ENCODE assay signal across 9 mouse cellular contexts in genomic region chr11:97819102-97819501, GRCm38 (mm10). TPM values are rescaled to one million over a fixed set of nuclear protein-coding genes. Genes with fewer than 3 reads are reported as not detected.
A peak's percentile ranks its signal among the peaks of the same experiment; 100 is the strongest.
DNase-seq lines count a peak whose midpoint lies in the region; ATAC-seq and TF ChIP-seq lines count a peak whose summit lies in the region.
"Had no signal": no experiment of that assay in that cellular context is flagged by ENCODE, and none has a peak within 500 bp of the region (broad histone marks: within the 10 kb centered on the region; RNA-seq: fewer than 3 reads in every experiment).

No protein-coding gene starts in this region.

- DNase-seq in hindbrain, embryonic 14.5 days (ENCODE audit: low spot score): no peak
- no peak for DNase-seq in midbrain, postnatal 0 days (ENCODE audit: low spot score)
- DNase-seq in right cerebral cortex, adult 2 months (ENCODE audit: low spot score in 2 of 2): no peak
- no peak for DNase-seq in spleen, postnatal 14 days (ENCODE audit: low spot score in 2 of 2)

- 61% methylated on average over 4 of the region's 4 CpGs for WGBS in intestine, embryonic 16.5 days
- WGBS in intestine, embryonic 15.5 days: 54% methylated on average over 4 of the region's 4 CpGs
- 58% methylated on average over 4 of the region's 4 CpGs for WGBS in embryonic facial prominence, embryonic 12.5 days
- 65% methylated on average over 4 of the region's 4 CpGs for WGBS in hindbrain, embryonic 14.5 days
- 50% methylated on average over 4 of the region's 4 CpGs for WGBS in midbrain, postnatal 0 days

- H3K27ac ChIP-seq in intestine, embryonic 16.5 days (ENCODE audit: low read length): peak overlapping the region; percentile 68; the same call in 1 of the 2 replicates
- H3K27ac ChIP-seq in intestine, embryonic 15.5 days: no peak overlapping the region
- peak overlapping the region; percentile 74 for H3K27ac ChIP-seq in embryonic facial prominence, embryonic 12.5 days
- peak overlapping the region; percentile 79; the same call in 1 of the 2 replicates for H3K27ac ChIP-seq in hindbrain, embryonic 14.5 days
- peak overlapping the region; percentile 47; the same call in 1 of the 2 replicates for H3K27ac ChIP-seq in midbrain, postnatal 0 days (ENCODE audit: low read depth, low read length)

- H3K9me3 ChIP-seq in intestine, embryonic 16.5 days (ENCODE audit: control insufficient read depth, low read length): no peaks in the 10 kb centered on the region
- no peaks in the 10 kb centered on the region for H3K9me3 ChIP-seq in intestine, embryonic 15.5 days
- H3K9me3 ChIP-seq in embryonic facial prominence, embryonic 12.5 days: no peaks in the 10 kb centered on the region
- H3K9me3 ChIP-seq in hindbrain, embryonic 14.5 days (ENCODE audit: control insufficient read depth, low read length): no peaks in the 10 kb centered on the region
- H3K9me3 ChIP-seq in midbrain, postnatal 0 days (ENCODE audit: low read length): no peaks in the 10 kb centered on the region

- ATAC-seq in intestine, embryonic 16.5 days: no peak
- no peak for ATAC-seq in intestine, embryonic 15.5 days
- no peak for ATAC-seq in embryonic facial prominence, embryonic 12.5 days (ENCODE audit: insufficient number of reproducible peaks, insufficient read depth, low FRiP score, low TSS enrichment)
- ATAC-seq in hindbrain, embryonic 14.5 days (ENCODE audit: low FRiP score): no peak
- no peak for ATAC-seq in midbrain, postnatal 0 days (ENCODE audit: low FRiP score)
- ATAC-seq in CD4-positive, CD25-positive, alpha-beta regulatory T cell, adult 4 months: no peak

- peaks cover 61% of the 10 kb centered on the region for H3K4me1 ChIP-seq in intestine, embryonic 16.5 days (ENCODE audit: control insufficient read depth, insufficient read depth, low read length)
- peaks cover 61% of the 10 kb centered on the region for H3K4me1 ChIP-seq in intestine, embryonic 15.5 days (replicated peaks)
- peaks cover 48% of the 10 kb centered on the region for H3K4me1 ChIP-seq in embryonic facial prominence, embryonic 12.5 days
- peaks cover 24% of the 10 kb centered on the region; the same call in 1 of the 2 replicates for H3K4me1 ChIP-seq in hindbrain, embryonic 14.5 days (replicated peaks; ENCODE audit: control insufficient read depth, insufficient read depth, low read length)
- H3K4me1 ChIP-seq in midbrain, postnatal 0 days (ENCODE audit: insufficient read depth, low read length): no peaks in the 10 kb centered on the region

- no peak overlapping the region for H3K9ac ChIP-seq in intestine, embryonic 16.5 days (ENCODE audit: low read depth, low read length)
- H3K9ac ChIP-seq in intestine, embryonic 15.5 days: no peak overlapping the region
- H3K9ac ChIP-seq in embryonic facial prominence, embryonic 12.5 days: no peak overlapping the region
- 0 out of 2 replicates have a peak overlapping the region, but pooled peaks have one; percentile 31 for H3K9ac ChIP-seq in hindbrain, embryonic 14.5 days
- no peak overlapping the region for H3K9ac ChIP-seq in midbrain, postnatal 0 days (replicated peaks; ENCODE audit: low read length, poor library complexity, severe bottlenecking)

- peaks cover 6% of the 10 kb centered on the region for H3K36me3 ChIP-seq in intestine, embryonic 16.5 days (ENCODE audit: control insufficient read depth, insufficient read depth, low read length)
- H3K36me3 ChIP-seq in intestine, embryonic 15.5 days: peaks cover 26% of the 10 kb centered on the region; the same call in 1 of the 2 replicates
- peaks cover 63% of the 10 kb centered on the region for H3K36me3 ChIP-seq in embryonic facial prominence, embryonic 12.5 days
- peaks cover 86% of the 10 kb centered on the region for H3K36me3 ChIP-seq in hindbrain, embryonic 14.5 days (replicated peaks; ENCODE audit: control insufficient read depth, insufficient read depth)
- peaks cover 59% of the 10 kb centered on the region for H3K36me3 ChIP-seq in midbrain, postnatal 0 days (ENCODE audit: insufficient read depth, low read length)

- TF ChIP-seq CTCF in midbrain, postnatal 0 days (IDR thresholded peaks at IDR 0.05): no peak

- H3K27me3 ChIP-seq in intestine, embryonic 16.5 days (replicated peaks; ENCODE audit: control insufficient read depth, insufficient read depth, low read length): no peaks in the 10 kb centered on the region
- H3K27me3 ChIP-seq in intestine, embryonic 15.5 days (replicated peaks): no peaks in the 10 kb centered on the region
- no peaks in the 10 kb centered on the region for H3K27me3 ChIP-seq in embryonic facial prominence, embryonic 12.5 days
- no peaks in the 10 kb centered on the region for H3K27me3 ChIP-seq in hindbrain, embryonic 14.5 days (ENCODE audit: control insufficient read depth, insufficient read depth, low read length)
- no peaks in the 10 kb centered on the region for H3K27me3 ChIP-seq in midbrain, postnatal 0 days (ENCODE audit: insufficient read depth, low read length)

- H3K4me3 ChIP-seq in intestine, embryonic 16.5 days (ENCODE audit: low read length): no peak overlapping the region
- H3K4me3 ChIP-seq in intestine, embryonic 15.5 days (replicated peaks): no peak overlapping the region
- H3K4me3 ChIP-seq in embryonic facial prominence, embryonic 12.5 days: no peak overlapping the region
- no peak overlapping the region for H3K4me3 ChIP-seq in hindbrain, embryonic 14.5 days (replicated peaks; ENCODE audit: low read length)
- H3K4me3 ChIP-seq in midbrain, postnatal 0 days (ENCODE audit: low read depth, low read length): no peak overlapping the region
- H3K4me3 ChIP-seq: erythroblast, embryonic 14.5 days had no signal

- no peak overlapping the region for H3K4me2 ChIP-seq in intestine, embryonic 16.5 days (ENCODE audit: low read depth, low read length)
- H3K4me2 ChIP-seq in intestine, embryonic 15.5 days (replicated peaks): no peak overlapping the region
- no peak overlapping the region for H3K4me2 ChIP-seq in embryonic facial prominence, embryonic 12.5 days (replicated peaks)
- H3K4me2 ChIP-seq in hindbrain, embryonic 14.5 days (replicated peaks): no peak overlapping the region
- H3K4me2 ChIP-seq in midbrain, postnatal 0 days (ENCODE audit: low read depth, low read length, poor library complexity, severe bottlenecking): no peak overlapping the region

RNA-seq across cellular contexts. Expression of gene Lasp1, which starts 20.3 kb away (rescaled TPM):
- 141 and 148 TPM in 2 replicates for polyA plus RNA-seq in intestine, embryonic 16.5 days (2015; fragmentation: Nextera tagmentation; extraction: Ambion mirVana)
- polyA plus RNA-seq in intestine, embryonic 15.5 days (2015; fragmentation: Nextera tagmentation; extraction: Ambion mirVana): 123 and 126 TPM in 2 replicates
- polyA plus RNA-seq in embryonic facial prominence, embryonic 12.5 days (2016; fragmentation: Nextera tagmentation; extraction: Ambion mirVana): 117 and 125 TPM in 2 replicates
- 110 and 126 TPM in 2 replicates for polyA plus RNA-seq in hindbrain, embryonic 14.5 days (2014; fragmentation: Nextera tagmentation; extraction: Ambion mirVana)
- total RNA-seq in midbrain, postnatal 0 days (2014; rRNA removed): 206 and 216 TPM in 2 replicates
- 174 and 179 TPM in 2 replicates for polyA plus RNA-seq in midbrain, postnatal 0 days (2015; fragmentation: Nextera tagmentation; extraction: Ambion mirVana)
- 10 to 100 TPM; 46.4 to 49.9 TPM for polyA plus RNA-seq in CD4-positive, CD25-positive, alpha-beta regulatory T cell, adult 4 months (2017; shearing (Covaris generic))

RNA-seq across cellular contexts. Expression of gene B230217C12Rik, which starts 21.5 kb away (rescaled TPM):
- polyA plus RNA-seq in intestine, embryonic 16.5 days (2015; fragmentation: Nextera tagmentation; extraction: Ambion mirVana): 4.1 TPM in 2 replicates
- 5.2 and 5.3 TPM in 2 replicates for polyA plus RNA-seq in intestine, embryonic 15.5 days (2015; fragmentation: Nextera tagmentation; extraction: Ambion mirVana)
- polyA plus RNA-seq in embryonic facial prominence, embryonic 12.5 days (2016; fragmentation: Nextera tagmentation; extraction: Ambion mirVana): 11.3 and 12.4 TPM in 2 replicates
- 38.2 and 38.8 TPM in 2 replicates for polyA plus RNA-seq in hindbrain, embryonic 14.5 days (2014; fragmentation: Nextera tagmentation; extraction: Ambion mirVana)
- total RNA-seq in midbrain, postnatal 0 days (2014; rRNA removed): 37.7 and 43.6 TPM in 2 replicates
- 38.2 and 41.8 TPM in 2 replicates for polyA plus RNA-seq in midbrain, postnatal 0 days (2015; fragmentation: Nextera tagmentation; extraction: Ambion mirVana)
- 1 to 10 TPM; 1.4 TPM for polyA plus RNA-seq in CD4-positive, CD25-positive, alpha-beta regulatory T cell, adult 4 months (2017; shearing (Covaris generic))
- polyA plus RNA-seq: erythroblast, embryonic 14.5 days had no signal

RNA-seq across cellular contexts. Expression of gene Rpl23, which starts 36.9 kb away (rescaled TPM):
- 466 and 491 TPM in 2 replicates for polyA plus RNA-seq in intestine, embryonic 16.5 days (2015; fragmentation: Nextera tagmentation; extraction: Ambion mirVana)
- 530 and 606 TPM in 2 replicates for polyA plus RNA-seq in intestine, embryonic 15.5 days (2015; fragmentation: Nextera tagmentation; extraction: Ambion mirVana)
- 474 and 481 TPM in 2 replicates for polyA plus RNA-seq in embryonic facial prominence, embryonic 12.5 days (2016; fragmentation: Nextera tagmentation; extraction: Ambion mirVana)
- polyA plus RNA-seq in hindbrain, embryonic 14.5 days (2014; fragmentation: Nextera tagmentation; extraction: Ambion mirVana): 324 and 419 TPM in 2 replicates
- total RNA-seq in midbrain, postnatal 0 days (2014; rRNA removed): 177 and 224 TPM in 2 replicates
- polyA plus RNA-seq in midbrain, postnatal 0 days (2015; fragmentation: Nextera tagmentation; extraction: Ambion mirVana): 308 and 329 TPM in 2 replicates
- 1,000 to 10,000 TPM in 1 of 2 experiments, 100 to 1,000 TPM in 1; 884 to 1,093 TPM for polyA plus RNA-seq in CD4-positive, CD25-positive, alpha-beta regulatory T cell, adult 4 months (2017; shearing (Covaris generic))

RNA-seq across cellular contexts. Expression of gene 1700001P01Rik, which starts 43.4 kb away (rescaled TPM):
- not detected in 2 replicates for polyA plus RNA-seq in intestine, embryonic 16.5 days (2015; fragmentation: Nextera tagmentation; extraction: Ambion mirVana)
- polyA plus RNA-seq in intestine, embryonic 15.5 days (2015; fragmentation: Nextera tagmentation; extraction: Ambion mirVana): 0.24 TPM in 1 of 2 replicates, not detected in the other
- polyA plus RNA-seq in embryonic facial prominence, embryonic 12.5 days (2016; fragmentation: Nextera tagmentation; extraction: Ambion mirVana): 0.39 TPM in 1 of 2 replicates, not detected in the other
- polyA plus RNA-seq in hindbrain, embryonic 14.5 days (2014; fragmentation: Nextera tagmentation; extraction: Ambion mirVana): 0.68 TPM in 1 of 2 replicates, not detected in the other
- total RNA-seq in midbrain, postnatal 0 days (2014; rRNA removed): not detected in 2 replicates
- polyA plus RNA-seq in midbrain, postnatal 0 days (2015; fragmentation: Nextera tagmentation; extraction: Ambion mirVana): 0.29 TPM in 1 of 2 replicates, not detected in the other
- not detected for polyA plus RNA-seq in CD4-positive, CD25-positive, alpha-beta regulatory T cell, adult 4 months (2017; shearing (Covaris generic))
- polyA plus RNA-seq: erythroblast, embryonic 14.5 days had no signal

RNA-seq across cellular contexts. Expression of gene Cwc25, which starts 52.7 kb away (rescaled TPM):
- polyA plus RNA-seq in intestine, embryonic 16.5 days (2015; fragmentation: Nextera tagmentation; extraction: Ambion mirVana): 11.1 and 11.9 TPM in 2 replicates
- 13.3 and 13.4 TPM in 2 replicates for polyA plus RNA-seq in intestine, embryonic 15.5 days (2015; fragmentation: Nextera tagmentation; extraction: Ambion mirVana)
- polyA plus RNA-seq in embryonic facial prominence, embryonic 12.5 days (2016; fragmentation: Nextera tagmentation; extraction: Ambion mirVana): 23.1 and 24.8 TPM in 2 replicates
- polyA plus RNA-seq in hindbrain, embryonic 14.5 days (2014; fragmentation: Nextera tagmentation; extraction: Ambion mirVana): 8.1 and 11.2 TPM in 2 replicates
- total RNA-seq in midbrain, postnatal 0 days (2014; rRNA removed): 11.8 and 16.0 TPM in 2 replicates
- polyA plus RNA-seq in midbrain, postnatal 0 days (2015; fragmentation: Nextera tagmentation; extraction: Ambion mirVana): 12.0 TPM in 2 replicates
- 10 to 100 TPM; 25.2 to 33.8 TPM for polyA plus RNA-seq in CD4-positive, CD25-positive, alpha-beta regulatory T cell, adult 4 months (2017; shearing (Covaris generic))
